Mouse (Mus musculus) liver, embryonic 14.5 days (tissue): Measurements from ENCODE around the gene 1700021F05Rik. TPM values are rescaled to one million over a fixed set of nuclear protein-coding genes. Genes with fewer than 3 reads are reported as not detected.

Experiments
- ATAC-seq: fragments of 200-750 bp; cut with Nextera tagmentation; 2 replicates; pipeline ENCODE4 v1.8.0; 2017; ENCODE audit warnings: moderate number of reproducible peaks, mild to moderate bottlenecking, moderate library complexity; ENCODE audit not compliant: insufficient read depth
- DNase-seq, 3 experiments: peaks; one replicate each; pipeline ENCODE4 v3.0.0-alpha.2; 2012 to 2013; ENCODE audit warnings: low read depth in 3 of 3, low spot score in 3 of 3
- H3K27ac ChIP-seq: fragments of 300-500 bp; sonication (generic); 2 replicates; pipeline ENCODE4 v1.5.1; 2014; ENCODE audit warnings: moderate library complexity, mild to moderate bottlenecking, control low read depth, inconsistent platforms
- H3K27me3 ChIP-seq: fragments of 300-500 bp; sonication (generic); 2 replicates; pipeline ENCODE4 v1.6.1; 2014; ENCODE audit warnings: mild to moderate bottlenecking, low read length, moderate library complexity; ENCODE audit not compliant: control insufficient read depth, insufficient read depth
- H3K36me3 ChIP-seq: fragments of 300-500 bp; sonication (generic); replicated peaks from 2 replicates; pipeline ENCODE4 v1.6.1; 2014; ENCODE audit warnings: low read depth; ENCODE audit not compliant: control insufficient read depth, insufficient read depth
- H3K4me1 ChIP-seq, 2 experiments: fragments of 200-500 bp in 1 of 2; fragments of 300-500 bp in 1 of 2; sonication (generic) in 1 of 2; replicated peaks; 2 replicates each; pipeline ENCODE4 v1.6.1; 2012 to 2014; ENCODE audit warnings: antibody characterized with exemption in 1 of 2, inconsistent platforms in 1 of 2, low read length in 1 of 2; ENCODE audit not compliant: control insufficient read depth in 2 of 2, insufficient read depth in 2 of 2
- H3K4me2 ChIP-seq: fragments of 300-500 bp; sonication (generic); 2 replicates; pipeline ENCODE4 v1.6.1; 2014; ENCODE audit warnings: low read depth, mild to moderate bottlenecking, control low read depth, moderate library complexity
- H3K4me3 ChIP-seq, 2 experiments: fragments of 200-500 bp in 1 of 2; fragments of 300-500 bp in 1 of 2; sonication (generic) in 1 of 2; 2 replicates each; pipeline ENCODE4 v1.5.1; 2012 to 2014; ENCODE audit warnings: low read depth in 2 of 2, low read length in 2 of 2, mild to moderate bottlenecking in 2 of 2, control low read depth in 1 of 2, inconsistent platforms in 1 of 2, moderate library complexity in 1 of 2; ENCODE audit not compliant: insufficient read depth in 1 of 2
- H3K9ac ChIP-seq: fragments of 300-500 bp; sonication (generic); replicated peaks from 2 replicates; pipeline ENCODE4 v1.6.1; 2014; ENCODE audit warnings: mild to moderate bottlenecking, control low read depth, moderate library complexity
- H3K9me3 ChIP-seq: fragments of 300-500 bp; sonication (generic); 2 replicates; pipeline ENCODE4 v1.6.1; 2016; ENCODE audit warnings: low read length, mixed read lengths; ENCODE audit not compliant: control insufficient read depth
- CTCF ChIP-seq: IDR thresholded peaks from 2 replicates; pipeline ENCODE4 v1.5.1; 2016; ENCODE audit warnings: antibody characterized with exemption, low read depth, control low read depth
- EP300 ChIP-seq: IDR thresholded peaks from 2 replicates; pipeline ENCODE4 v1.6.1; 2016; ENCODE audit warnings: antibody characterized with exemption, low read depth
- WGBS: fragments of 180-500 bp; shearing (Covaris S2); extraction: QIAGEN DNeasy Blood & Tissue Kit; methylation state at CpG from one replicate; pipeline ENCODE4 v1.1.7; 2014; ENCODE audit not compliant: insufficient replicate concordance; 5-methylcytosine and 5-hydroxymethylcytosine counted together
- polyA plus RNA-seq, 2 experiments: library from polyadenylated mRNA; depleted of rRNA in 1 of 2; stranded (reverse) in 1 of 2; unstranded in 1 of 2; fragments of >200 nt; fragmentation: Nextera tagmentation in 1 of 2; extraction: Ambion mirVana in 1 of 2; gene quantifications; 2 replicates each; pipeline versions ENCODE4 v1.2.1 to v1.2.3; 2012 to 2014

The 1700021F05Rik gene
- polyA plus RNA-seq, 2 experiments, result 11.6 to 30.7 TPM

DNA sequence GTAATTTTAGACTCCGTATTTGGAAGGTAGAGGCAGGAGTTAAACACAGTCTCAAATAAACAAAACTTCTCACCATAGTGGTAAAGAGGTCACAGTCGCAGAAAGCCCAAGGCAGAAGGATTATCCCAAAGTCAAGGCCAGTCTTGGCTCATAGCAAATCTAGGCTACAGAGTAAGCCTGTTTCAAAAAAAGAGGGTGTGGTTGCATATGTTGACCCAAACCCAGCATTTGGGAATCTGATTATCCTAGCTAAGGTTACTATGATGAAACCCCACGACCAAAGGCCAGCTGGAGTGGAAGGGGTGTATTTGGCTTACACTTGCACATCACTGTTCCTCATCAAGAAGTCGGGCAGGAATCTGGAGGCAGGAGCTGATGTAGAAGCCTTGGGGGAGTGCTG lies 52.5 kb downstream of the 1700021F05Rik start:
- Histone ChIP-seq H3K27me3 (no peaks in the 10 kb centered on the region), H3K4me1 (peaks cover 3 to 9% of the 10 kb centered on the region in 2 experiments; a peak in 3 of 4 replicates), H3K27ac (no peak overlapping the region), H3K4me2 (no peak overlapping the region), H3K4me3 (no peak overlapping the region), H3K36me3 (no peaks in the 10 kb centered on the region), H3K9me3 (no peaks in the 10 kb centered on the region), H3K9ac (no peak overlapping the region)
- DNase-seq (no peak), ATAC-seq (no peak)
- TF ChIP-seq EP300 (no peak), CTCF (no peak)
- 56% methylated on average over 4 of the region's 4 CpGs for WGBS

DNA sequence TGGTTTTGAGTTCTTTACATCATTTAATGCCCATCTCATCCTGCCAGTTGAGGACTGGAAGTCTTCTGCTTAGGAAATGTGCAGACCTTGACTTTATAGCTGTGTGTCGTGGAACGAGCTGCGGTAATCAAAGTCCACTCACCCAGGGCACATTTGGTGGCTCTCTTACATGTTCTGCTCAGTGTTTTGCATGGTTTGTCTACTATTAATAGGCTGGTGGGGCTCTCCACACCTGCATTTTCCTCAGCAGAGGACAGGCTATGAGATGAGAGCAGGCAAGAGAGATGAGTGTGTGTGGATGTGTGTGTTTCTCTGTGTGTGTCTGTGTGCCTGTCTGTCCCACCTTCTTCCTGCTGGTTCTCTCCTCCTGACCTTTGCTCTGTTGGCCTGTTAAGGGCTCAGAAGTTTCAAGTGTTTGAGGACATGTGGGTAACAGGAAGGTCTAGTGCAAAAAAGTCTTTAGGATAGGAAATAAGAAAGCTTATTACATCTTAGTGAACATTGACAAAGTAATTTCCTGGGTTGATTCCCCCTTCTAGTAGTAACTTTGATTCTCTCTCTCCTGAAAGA lies 53.3 kb downstream of the 1700021F05Rik start:
- Histone ChIP-seq H3K36me3 (no peaks in the 10 kb centered on the region), H3K4me2 (no peak overlapping the region), H3K9me3 (no peaks in the 10 kb centered on the region), H3K27ac (no peak overlapping the region), H3K27me3 (no peaks in the 10 kb centered on the region), H3K4me3 (no peak overlapping the region), H3K9ac (no peak overlapping the region), H3K4me1 (peaks cover 3 to 11% of the 10 kb centered on the region in 2 experiments)
- DNase-seq (no peak), ATAC-seq (no peak)
- TF ChIP-seq EP300 (no peak), CTCF (no peak)
- WGBS, result 70% methylated on average over 3 of the region's 3 CpGs

DNA sequence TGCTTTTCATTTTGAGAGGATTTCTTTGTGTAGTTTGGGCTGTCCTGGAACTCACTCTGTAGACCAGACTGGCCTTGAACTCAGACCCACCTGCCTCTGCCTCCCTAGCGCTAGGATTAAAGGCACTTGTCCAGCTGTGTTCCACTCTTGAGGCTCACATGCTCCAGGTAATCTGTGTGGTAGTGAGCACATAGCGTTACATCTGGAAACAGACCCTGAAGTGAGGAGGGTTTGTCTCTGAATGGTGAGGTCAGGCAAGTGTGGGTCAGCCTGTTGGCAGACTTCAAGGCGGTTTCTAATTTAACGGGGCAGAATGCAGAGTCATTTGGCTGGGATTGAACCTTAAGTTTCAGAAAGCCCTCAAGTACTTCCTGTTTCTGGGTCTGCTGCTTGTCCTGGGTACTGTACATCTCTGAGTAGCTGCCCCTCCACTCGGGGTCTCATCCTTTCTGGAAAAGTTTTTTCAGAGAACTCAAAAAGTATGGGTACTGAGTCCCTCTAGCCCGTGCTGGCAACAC lies 55.0 kb downstream of the 1700021F05Rik start:
- Histone ChIP-seq H3K4me1 (peaks cover 9 to 26% of the 10 kb centered on the region in 2 experiments), H3K9ac (no peak overlapping the region), H3K9me3 (no peaks in the 10 kb centered on the region), H3K4me2 (no peak overlapping the region), H3K27ac (no peak overlapping the region), H3K27me3 (no peaks in the 10 kb centered on the region), H3K36me3 (no peaks in the 10 kb centered on the region), H3K4me3 (no peak overlapping the region)
- DNase-seq (no peak), ATAC-seq (no peak)
- TF ChIP-seq EP300 (no peak), CTCF (no peak)
- 49% methylated on average over 6 of the region's 6 CpGs for WGBS

DNA sequence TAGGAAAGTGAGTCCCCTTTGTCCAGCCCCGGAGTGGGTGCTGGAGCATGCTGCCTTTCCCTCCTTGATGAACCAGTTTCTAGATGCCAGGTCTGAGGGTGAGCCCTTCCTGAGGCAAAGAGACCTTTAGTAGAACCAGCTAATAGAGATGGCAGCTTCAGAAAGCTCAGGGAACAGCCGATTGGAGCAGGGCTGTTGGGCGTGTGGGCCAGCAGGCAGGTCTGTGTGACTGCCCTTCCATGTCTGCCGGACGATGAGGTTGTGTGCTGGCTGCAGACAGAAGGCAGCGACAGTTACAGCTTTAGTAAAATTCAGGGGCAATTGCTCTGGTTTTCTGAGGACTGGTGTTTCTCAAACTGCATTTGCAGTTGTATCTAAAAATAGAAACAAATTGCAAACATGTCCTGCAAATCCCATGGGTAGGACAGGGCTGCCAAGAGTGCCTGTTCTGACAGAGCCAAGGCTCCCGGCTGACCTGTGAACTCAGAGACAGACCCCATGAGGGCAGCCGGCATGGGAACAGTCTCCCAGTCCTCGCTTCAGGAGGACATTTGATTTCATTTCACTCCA lies 57.3 kb downstream of the 1700021F05Rik start:
- DNase-seq (no peak), ATAC-seq (no peak)
- H3K9ac ChIP-seq, result no peak overlapping the region
- H3K9me3 ChIP-seq, result no peaks in the 10 kb centered on the region
- H3K4me1 ChIP-seq, result peaks cover 16 to 23% of the 10 kb centered on the region in 2 experiments
- H3K27ac ChIP-seq, result no peak overlapping the region
- TF ChIP-seq EP300 (no peak), CTCF (no peak)
- no peaks in the 10 kb centered on the region for H3K27me3 ChIP-seq
- H3K4me2 ChIP-seq, result no peak overlapping the region
- no peaks in the 10 kb centered on the region for H3K36me3 ChIP-seq
- 61% methylated on average over 9 of the region's 9 CpGs for WGBS
- H3K4me3 ChIP-seq, result no peak overlapping the region

DNA sequence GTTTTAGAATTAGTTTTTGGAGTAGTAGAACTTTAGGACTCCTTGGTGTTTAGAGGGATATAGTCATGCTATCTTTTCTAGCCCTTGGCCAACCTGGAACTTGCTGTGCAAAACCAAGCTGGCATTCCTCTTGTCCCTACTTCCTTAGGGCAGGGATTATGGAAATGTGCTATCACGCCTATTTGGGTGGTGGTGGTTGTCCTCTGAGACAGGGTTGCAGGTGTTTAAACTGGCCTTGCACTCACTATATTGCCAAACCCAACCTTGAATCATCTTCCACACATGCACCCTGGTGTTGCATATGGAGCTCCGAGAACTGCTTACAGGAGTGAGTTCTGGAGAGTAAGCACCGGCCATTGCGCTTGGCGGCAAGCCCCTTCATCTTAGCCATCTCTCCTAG lies 58.8 kb downstream of the 1700021F05Rik start:
- H3K27me3 ChIP-seq, result no peaks in the 10 kb centered on the region
- no peak overlapping the region for H3K4me2 ChIP-seq
- ATAC-seq, result no peak
- H3K9ac ChIP-seq, result no peak overlapping the region
- peaks cover 14 to 28% of the 10 kb centered on the region in 2 experiments for H3K4me1 ChIP-seq
- 84% methylated on average over 5 of the region's 5 CpGs for WGBS
- H3K36me3 ChIP-seq, result no peaks in the 10 kb centered on the region
- no peaks in the 10 kb centered on the region for H3K9me3 ChIP-seq
- TF ChIP-seq EP300 (no peak), CTCF (no peak)
- H3K27ac ChIP-seq, result no peak overlapping the region
- H3K4me3 ChIP-seq, result no peak overlapping the region
- DNase-seq, result no peak
